Mouse (Mus musculus): ENCODE results near the gene Cmss1.

DNA sequence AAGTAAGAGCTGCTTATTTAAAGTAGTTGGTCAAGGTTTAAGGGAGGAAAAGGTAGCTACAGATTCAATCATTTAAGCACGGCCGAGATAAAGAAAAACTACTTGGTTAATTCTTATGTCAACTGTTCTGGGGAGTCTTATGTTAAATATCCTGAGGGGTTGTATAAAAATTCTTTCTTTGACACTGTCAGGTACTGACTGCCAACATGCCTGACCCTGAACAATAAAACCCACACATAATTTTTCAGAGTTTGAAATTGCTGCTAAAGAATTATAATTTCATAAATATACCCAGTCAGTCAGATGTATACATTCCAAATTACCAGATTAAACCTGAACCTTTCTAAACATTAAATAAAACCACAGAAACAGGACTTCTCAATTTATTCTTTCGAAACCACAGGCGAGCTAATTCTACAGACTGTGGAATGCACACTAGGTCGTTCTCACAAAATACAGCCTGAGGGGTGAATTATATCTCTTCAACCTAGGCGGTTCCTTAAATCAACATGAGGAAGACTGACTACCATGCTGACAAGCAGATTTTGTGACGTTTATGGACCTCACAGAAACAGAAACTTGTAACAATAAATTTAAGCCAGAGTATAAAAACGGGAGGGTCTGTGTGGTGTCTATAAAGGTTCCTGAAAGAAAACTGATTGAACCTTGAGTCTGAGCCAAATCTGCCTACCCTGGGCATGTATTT lies 223.2 kb downstream of the Cmss1 start:
- no peak for TF ChIP-seq CTCF (IDR thresholded peaks at IDR 0.05; ENCODE audit: control insufficient read depth, insufficient read depth, low read length)
- no peak for TF ChIP-seq POLR2A (IDR thresholded peaks at IDR 0.05; ENCODE audit: borderline replicate concordance, control insufficient read depth, low read depth, low read length)

Measured in bone marrow, adult 2 months (tissue).